Mouse (Mus musculus) G1E (cell line): ENCODE measurements around the gene Usp22.

Experiments
- CTCF ChIP-seq: IDR thresholded peaks from 2 replicates; pipeline ENCODE4 v1.5.1; 2012; ENCODE audit warnings: low read depth, low read length, inconsistent platforms, mixed read lengths
- GATA1 ChIP-seq: IDR thresholded peaks from 2 replicates; pipeline ENCODE4 v1.6.1; 2012; ENCODE audit warnings: borderline replicate concordance, low read length, inconsistent platforms, mixed read lengths

DNA sequence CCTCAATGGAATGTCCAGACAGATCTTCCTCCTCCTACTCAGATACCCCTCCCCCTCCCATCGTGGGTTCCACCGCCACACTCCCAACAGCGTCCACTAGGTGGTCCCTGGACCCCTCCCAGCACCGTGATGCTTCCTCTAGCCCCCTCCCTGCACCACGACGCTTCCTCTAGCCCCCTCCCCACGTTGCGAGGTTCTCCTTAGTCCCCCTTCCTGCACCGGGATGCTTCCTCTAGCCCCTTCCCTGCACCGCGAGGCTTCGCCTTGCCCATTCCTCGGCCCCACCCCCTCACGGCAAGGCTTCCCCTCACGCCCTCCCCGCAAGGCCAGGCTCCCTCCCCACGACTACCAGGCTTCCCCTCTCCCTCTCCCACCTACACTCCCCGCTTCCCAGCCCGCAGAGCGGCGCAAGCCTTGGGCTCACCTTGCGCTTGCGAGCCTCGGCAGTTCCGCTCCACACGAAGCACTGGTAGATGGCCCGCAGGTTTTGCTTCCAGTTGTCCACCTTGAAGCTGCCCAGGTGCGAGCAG lies 499 bp downstream of the Usp22 start:
- TF ChIP-seq CTCF (0 out of 2 replicates have a peak, but pooled peaks have one; percentile 32), GATA1 (no peak)
